Mouse (Mus musculus): Measurements from ENCODE around the gene Prss40. TPM values are rescaled to one million over a fixed set of nuclear protein-coding genes. Genes with fewer than 3 reads are reported as not detected.
"Not testable (repeated sequence)": the region's sequence is repeated elsewhere in the genome, so short reads cannot be mapped to it uniquely, and the experiment has no call there.

The Prss40 gene
- polyA plus RNA-seq, 1 experiment from 2014 or later = 0.13 TPM

GRCm38 (mm10) chr1:34573221-34573620 is 12.5 kb upstream of the Prss40 start:
- no peak overlapping the region for H3K4me2 ChIP-seq
- H3K27me3 ChIP-seq = peaks cover 19% of the 10 kb centered on the region
- no peak overlapping the region for H3K9ac ChIP-seq (replicated peaks)
- no peak overlapping the region for H3K27ac ChIP-seq
- no peaks in the 10 kb centered on the region for H3K36me3 ChIP-seq
- no peaks in the 10 kb centered on the region for H3K4me1 ChIP-seq (replicated peaks)
- WGBS = 82% methylated on average over 6 of the region's 6 CpGs
- no peaks in the 10 kb centered on the region for H3K9me3 ChIP-seq
- no peak for ATAC-seq (ENCODE audit: insufficient number of reproducible peaks, insufficient read depth, low FRiP score, low TSS enrichment, low read depth)
- H3K4me3 ChIP-seq (replicated peaks) = no peak overlapping the region

GRCm38 (mm10) chr1:34571431-34571830 is 10.7 kb upstream of the Prss40 start:
- no peak for ATAC-seq (ENCODE audit: insufficient number of reproducible peaks, insufficient read depth, low FRiP score, low TSS enrichment, low read depth)
- no peaks in the 10 kb centered on the region for H3K9me3 ChIP-seq
- 77% methylated on average over 6 of the region's 6 CpGs for WGBS

GRCm38 (mm10) chr1:34569876-34570275 is 9.1 kb upstream of the Prss40 start:
- WGBS = 88% methylated on average over 2 of the region's 2 CpGs

More at GRCm38 (mm10) chr1:34571431-34571830, 10.7 kb upstream of the Prss40 start:
- Histone ChIP-seq H3K4me1 (replicated peaks) (no peaks in the 10 kb centered on the region), H3K27me3 (peaks cover 10% of the 10 kb centered on the region), H3K4me3 (replicated peaks) (no peak overlapping the region), H3K36me3 (no peaks in the 10 kb centered on the region), H3K4me2 (no peak overlapping the region), H3K27ac (no peak overlapping the region), H3K9ac (replicated peaks) (no peak overlapping the region)

GRCm38 (mm10) chr1:34568120-34568519 is 7.4 kb upstream of the Prss40 start:
- H3K36me3 ChIP-seq = no peaks in the 10 kb centered on the region

More at GRCm38 (mm10) chr1:34569876-34570275, 9.1 kb upstream of the Prss40 start:
- Histone ChIP-seq H3K4me1 (replicated peaks) (no peaks in the 10 kb centered on the region), H3K4me2 (no peak overlapping the region), H3K4me3 (replicated peaks) (no peak overlapping the region), H3K27ac (no peak overlapping the region), H3K27me3 (no peaks in the 10 kb centered on the region), H3K9ac (replicated peaks) (no peak overlapping the region), H3K36me3 (no peaks in the 10 kb centered on the region), H3K9me3 (no peaks in the 10 kb centered on the region)
- no peak for ATAC-seq (ENCODE audit: insufficient number of reproducible peaks, insufficient read depth, low FRiP score, low TSS enrichment, low read depth)

GRCm38 (mm10) chr1:34564383-34565045 is 3.8 kb upstream of the Prss40 start:
- WGBS = 74% methylated on average over 8 of the region's 8 CpGs

More at GRCm38 (mm10) chr1:34568120-34568519, 7.4 kb upstream of the Prss40 start:
- ATAC-seq (ENCODE audit: insufficient number of reproducible peaks, insufficient read depth, low FRiP score, low TSS enrichment, low read depth) = no peak
- H3K4me1 ChIP-seq (replicated peaks) = no peaks in the 10 kb centered on the region
- H3K4me2 ChIP-seq = no peak overlapping the region
- H3K4me3 ChIP-seq (replicated peaks) = no peak overlapping the region
- 98% methylated on average over 2 of the region's 2 CpGs for WGBS
- no peak overlapping the region for H3K9ac ChIP-seq (replicated peaks)
- H3K9me3 ChIP-seq = no peaks in the 10 kb centered on the region
- H3K27me3 ChIP-seq = no peaks in the 10 kb centered on the region
- H3K27ac ChIP-seq = no peak overlapping the region

GRCm38 (mm10) chr1:34554275-34554674 is 6.5 kb downstream of the Prss40 start:
- 86% methylated on average over 7 of the region's 7 CpGs for WGBS
- no peak for ATAC-seq (ENCODE audit: insufficient number of reproducible peaks, insufficient read depth, low FRiP score, low TSS enrichment, low read depth)
- H3K9me3 ChIP-seq = no peaks in the 10 kb centered on the region

More at GRCm38 (mm10) chr1:34564383-34565045, 3.8 kb upstream of the Prss40 start:
- no peak overlapping the region for H3K4me3 ChIP-seq (replicated peaks)
- H3K4me1 ChIP-seq (replicated peaks) = no peaks in the 10 kb centered on the region
- no peaks in the 10 kb centered on the region for H3K9me3 ChIP-seq
- no peak for ATAC-seq (ENCODE audit: insufficient number of reproducible peaks, insufficient read depth, low FRiP score, low TSS enrichment, low read depth)
- no peaks in the 10 kb centered on the region for H3K36me3 ChIP-seq
- no peak overlapping the region for H3K4me2 ChIP-seq
- H3K27ac ChIP-seq = no peak overlapping the region
- no peak overlapping the region for H3K9ac ChIP-seq (replicated peaks)
- H3K27me3 ChIP-seq = no peaks in the 10 kb centered on the region

GRCm38 (mm10) chr1:34553690-34554089 is 7.1 kb downstream of the Prss40 start:
- WGBS = 90% methylated on average over 1 of the region's 1 CpGs
- no peak overlapping the region for H3K27ac ChIP-seq
- H3K36me3 ChIP-seq = no peaks in the 10 kb centered on the region
- H3K4me2 ChIP-seq = no peak overlapping the region
- H3K27me3 ChIP-seq = no peaks in the 10 kb centered on the region
- H3K4me1 ChIP-seq (replicated peaks) = no peaks in the 10 kb centered on the region
- H3K9ac ChIP-seq (replicated peaks) = no peak overlapping the region
- no peaks in the 10 kb centered on the region for H3K9me3 ChIP-seq
- H3K4me3 ChIP-seq (replicated peaks) = no peak overlapping the region
- no peak for ATAC-seq (ENCODE audit: insufficient number of reproducible peaks, insufficient read depth, low FRiP score, low TSS enrichment, low read depth)

More at GRCm38 (mm10) chr1:34554275-34554674, 6.5 kb downstream of the Prss40 start:
- no peak overlapping the region for H3K27ac ChIP-seq
- no peaks in the 10 kb centered on the region for H3K4me1 ChIP-seq (replicated peaks)
- H3K9ac ChIP-seq (replicated peaks) = no peak overlapping the region
- no peak overlapping the region for H3K4me3 ChIP-seq (replicated peaks)
- no peak overlapping the region for H3K4me2 ChIP-seq
- H3K36me3 ChIP-seq = no peaks in the 10 kb centered on the region
- H3K27me3 ChIP-seq = no peaks in the 10 kb centered on the region

- 75% methylated on average over 1 of the region's 1 CpGs for WGBS
- H3K9me3 ChIP-seq = no peaks in the 10 kb centered on the region
- no peak overlapping the region for H3K4me2 ChIP-seq
- no peaks in the 10 kb centered on the region for H3K4me1 ChIP-seq (replicated peaks)
- no peaks in the 10 kb centered on the region for H3K27me3 ChIP-seq
- H3K9ac ChIP-seq (replicated peaks) = no peak overlapping the region
- no peak for ATAC-seq (ENCODE audit: insufficient number of reproducible peaks, insufficient read depth, low FRiP score, low TSS enrichment, low read depth)
- no peak overlapping the region for H3K4me3 ChIP-seq (replicated peaks)
- H3K36me3 ChIP-seq = no peaks in the 10 kb centered on the region
- no peak overlapping the region for H3K27ac ChIP-seq
Observed at GRCm38 (mm10) chr1:34547074-34547473, 13.7 kb downstream of the Prss40 start.

- Histone ChIP-seq H3K9ac (replicated peaks) (no peak overlapping the region), H3K4me2 (peak overlapping the region; percentile 47), H3K36me3 (no peaks in the 10 kb centered on the region), H3K9me3 (no peaks in the 10 kb centered on the region), H3K27ac (no peak overlapping the region), H3K4me1 (replicated peaks) (peaks cover 7% of the 10 kb centered on the region), H3K4me3 (replicated peaks) (peak overlapping the region; percentile 26), H3K27me3 (peaks cover 42% of the 10 kb centered on the region)
- peak; percentile 62 for ATAC-seq (ENCODE audit: insufficient number of reproducible peaks, insufficient read depth, low FRiP score, low TSS enrichment, low read depth)
- WGBS = 6% methylated on average over 16 of the region's 16 CpGs
Observed at GRCm38 (mm10) chr1:34536767-34537485, 23.8 kb downstream of the Prss40 start.

GRCm38 (mm10) chr1:34536291-34536766 is 24.4 kb downstream of the Prss40 start:
- peaks cover 7% of the 10 kb centered on the region for H3K4me1 ChIP-seq (replicated peaks)
- no peak overlapping the region for H3K27ac ChIP-seq
- 2% methylated on average over 14 of the region's 14 CpGs for WGBS
- H3K4me2 ChIP-seq = peak overlapping the region; percentile 47
- ATAC-seq (ENCODE audit: insufficient number of reproducible peaks, insufficient read depth, low FRiP score, low TSS enrichment, low read depth) = no peak
- H3K9me3 ChIP-seq = no peaks in the 10 kb centered on the region
- no peak overlapping the region for H3K9ac ChIP-seq (replicated peaks)
- peaks cover 42% of the 10 kb centered on the region for H3K27me3 ChIP-seq
- H3K4me3 ChIP-seq (replicated peaks) = peak overlapping the region; percentile 26
- no peaks in the 10 kb centered on the region for H3K36me3 ChIP-seq

- H3K4me1 ChIP-seq (replicated peaks); H3K27ac ChIP-seq; ATAC-seq (ENCODE audit: insufficient number of reproducible peaks, insufficient read depth, low FRiP score, low TSS enrichment, low read depth); H3K9me3 ChIP-seq; H3K9ac ChIP-seq (replicated peaks); H3K36me3 ChIP-seq: not testable (repeated sequence)
- 27% methylated on average over 7 of the region's 7 CpGs for WGBS
- Histone ChIP-seq H3K4me2 (peak within 1 kb of the TSS; percentile 47), H3K4me3 (replicated peaks) (peak within 1 kb of the TSS; percentile 26; the same call in 1 of the 2 replicates), H3K27me3 (peaks cover 42% of the 10 kb centered on the region)
Observed at GRCm38 (mm10) chr1:34535043-34535698, 25.6 kb downstream of the Prss40 start, which contains the start of gene Cfc1. Gene Cfc1 (plus strand): TSS chr1:34535648.
